Mouse (Mus musculus) myocyte (in vitro differentiated cells): ENCODE data around the gene Mrps21.

Source experiments
- CEBPB ChIP-seq: IDR thresholded peaks from 2 replicates; pipeline ENCODE4 v1.6.1; 2011; ENCODE audit warnings: mild to moderate bottlenecking, moderate library complexity; ENCODE audit not compliant: poor library complexity, insufficient read depth, severe bottlenecking
- E2F4 ChIP-seq: IDR thresholded peaks from one replicate; pipeline ENCODE4 v1.6.1; 2011; ENCODE audit warnings: mild to moderate bottlenecking, control low read depth, moderate library complexity; ENCODE audit not compliant: insufficient read depth
- MAX ChIP-seq: IDR thresholded peaks from one replicate; pipeline ENCODE4 v1.6.1; 2011; ENCODE audit warnings: low read depth, mild to moderate bottlenecking, control low read depth
- MYOD1 ChIP-seq, 3 experiments: IDR thresholded peaks; one replicate each; pipeline ENCODE4 v1.6.1; 2011; ENCODE audit warnings: control low read depth in 2 of 3, low read depth in 2 of 3, mild to moderate bottlenecking in 2 of 3, moderate library complexity in 1 of 3; ENCODE audit not compliant: insufficient read length in 2 of 3, control insufficient read depth in 1 of 3
- MYOG ChIP-seq, 3 experiments: IDR thresholded peaks; one replicate each; pipeline ENCODE4 v1.6.1; 2011; ENCODE audit warnings: control low read depth in 2 of 3, low read depth in 2 of 3, mild to moderate bottlenecking in 2 of 3; ENCODE audit not compliant: insufficient read length in 2 of 3, control insufficient read depth in 1 of 3, insufficient read depth in 1 of 3
- POLR2A ChIP-seq: IDR thresholded peaks from one replicate; pipeline ENCODE4 v1.6.1; 2011; ENCODE audit warnings: low read depth, mild to moderate bottlenecking, control low read depth, moderate library complexity; ENCODE audit not compliant: insufficient read length
- POLR2AphosphoS2 ChIP-seq: IDR thresholded peaks from one replicate; pipeline ENCODE4 v1.6.1; 2011; ENCODE audit warnings: low read depth, control low read depth; ENCODE audit not compliant: insufficient read length
- REST ChIP-seq: IDR thresholded peaks from one replicate; pipeline ENCODE4 v1.6.1; 2011; ENCODE audit warnings: mild to moderate bottlenecking, control low read depth, moderate library complexity; ENCODE audit not compliant: insufficient read depth, insufficient read length
- SRF ChIP-seq: IDR thresholded peaks from one replicate; pipeline ENCODE4 v1.6.1; 2011; ENCODE audit warnings: low read depth; ENCODE audit not compliant: control insufficient read depth, insufficient read length
- TCF12 ChIP-seq: IDR thresholded peaks from one replicate; pipeline ENCODE4 v1.6.1; 2011; ENCODE audit warnings: mild to moderate bottlenecking, control low read depth; ENCODE audit not compliant: poor library complexity, insufficient read depth, severe bottlenecking
- TCF3 ChIP-seq: IDR thresholded peaks from one replicate; pipeline ENCODE4 v1.6.1; 2011; ENCODE audit warnings: low read depth, control low read depth; ENCODE audit not compliant: insufficient read length
- USF1 ChIP-seq: IDR thresholded peaks from one replicate; pipeline ENCODE4 v1.6.1; 2011; ENCODE audit warnings: low read depth, mild to moderate bottlenecking, control low read depth, moderate library complexity

- peak; percentile 95 for TF ChIP-seq POLR2AphosphoS2
- peak; percentile 99 for TF ChIP-seq POLR2A
- peak; percentile 11 for TF ChIP-seq E2F4
- TF ChIP-seq MYOD1 (IDR thresholded peaks at IDR 0.05; ENCODE audit: control insufficient read depth in 1 of 3, insufficient read length in 2 of 3, low read depth in 2 of 3): no peak
- TF ChIP-seq MAX: peak; percentile 47
- TF ChIP-seq CEBPB: no peak
- peak; percentile 96 for TF ChIP-seq USF1
- no peak for TF ChIP-seq REST
- TF ChIP-seq MYOG (IDR thresholded peaks at IDR 0.05; ENCODE audit: control insufficient read depth in 1 of 3, insufficient read depth in 1 of 3, insufficient read length in 2 of 3, low read depth in 2 of 3): peak in 2 of 3 experiments; percentile 10 to 50
- no peak for TF ChIP-seq TCF12
- TF ChIP-seq SRF: no peak
- no peak for TF ChIP-seq TCF3
Measured at GRCm38 (mm10) chr3:95855502-95856089, 15.7 kb downstream of the Mrps21 start, which contains the start of gene Prpf3.
